Mouse (Mus musculus) lung, postnatal 0 days (tissue): Measurements from ENCODE around the gene Tsga8. TPM values are rescaled to one million over a fixed set of nuclear protein-coding genes. Genes with fewer than 3 reads are reported as not detected.

Source experiments
- ATAC-seq: fragments of 200-750 bp; cut with Nextera tagmentation; 2 replicates; pipeline ENCODE4 v1.8.0; 2017; ENCODE audit warnings: moderate library complexity
- DNase-seq: peaks from one replicate; pipeline ENCODE4 v3.0.0-alpha.2; 2016; ENCODE audit warnings: low spot score
- H3K27ac ChIP-seq: fragments of 300-500 bp; sonication (generic); 2 replicates; pipeline ENCODE4 v1.5.1; 2014; ENCODE audit warnings: antibody characterized with exemption, mild to moderate bottlenecking, low read length, mixed read lengths
- H3K27me3 ChIP-seq: fragments of 300-500 bp; sonication (generic); replicated peaks from 2 replicates; pipeline ENCODE4 v1.6.1; 2014; ENCODE audit warnings: low read length, mixed read lengths; ENCODE audit not compliant: insufficient read depth
- H3K36me3 ChIP-seq: fragments of 300-500 bp; sonication (generic); 2 replicates; pipeline ENCODE4 v1.6.1; 2014; ENCODE audit warnings: low read length, mixed read lengths; ENCODE audit not compliant: insufficient read depth
- H3K4me1 ChIP-seq: fragments of 300-500 bp; sonication (generic); 2 replicates; pipeline ENCODE4 v1.6.1; 2014; ENCODE audit warnings: antibody characterized with exemption, low read depth, low read length, mixed read lengths; ENCODE audit not compliant: insufficient read depth
- H3K4me2 ChIP-seq: fragments of 300-500 bp; sonication (generic); replicated peaks from 2 replicates; pipeline ENCODE4 v1.6.1; 2014; ENCODE audit warnings: low read depth, mild to moderate bottlenecking, low read length, moderate library complexity, mixed read lengths
- H3K4me3 ChIP-seq: fragments of 300-500 bp; sonication (generic); 2 replicates; pipeline ENCODE4 v1.5.1; 2014; ENCODE audit warnings: low read depth, low read length
- H3K9ac ChIP-seq: fragments of 300-500 bp; sonication (generic); replicated peaks from 2 replicates; pipeline ENCODE4 v1.6.1; 2014; ENCODE audit warnings: low read depth, mild to moderate bottlenecking
- H3K9me3 ChIP-seq: fragments of 300-500 bp; sonication (generic); 2 replicates; pipeline ENCODE4 v1.6.1; 2016; ENCODE audit warnings: low read length, mixed read lengths
- CTCF ChIP-seq: IDR thresholded peaks from 2 replicates; pipeline ENCODE4 v1.5.1; 2016; ENCODE audit warnings: antibody characterized with exemption, mild to moderate bottlenecking
- EP300 ChIP-seq: IDR thresholded peaks from 2 replicates; pipeline ENCODE4 v1.6.1; 2016; ENCODE audit warnings: antibody characterized with exemption, mild to moderate bottlenecking, control low read depth
- WGBS: fragments of 180-500 bp; shearing (Covaris S2); extraction: QIAGEN DNeasy Blood & Tissue Kit; methylation state at CpG from one replicate; pipeline ENCODE4 v1.1.7; 2014; 5-methylcytosine and 5-hydroxymethylcytosine counted together
- polyA plus RNA-seq: library from polyadenylated mRNA; unstranded; fragments of >200 nt; fragmentation: Nextera tagmentation; extraction: Ambion mirVana; gene quantifications from 2 replicates; pipeline ENCODE4 v1.2.1, GENCODE M21; 2015

Tsga8 gene
- polyA plus RNA-seq, result not detected in 2 replicates

GRCm38 (mm10) chrX:83487598-83487997, at the start of gene Tsga8:
Gene Tsga8, minus strand, starts transcription at chrX:83487924.
- 91% methylated on average over 15 of the region's 15 CpGs for WGBS
- H3K9me3 ChIP-seq, result no peaks in the 10 kb centered on the region
- no peak within 1 kb of the TSS for H3K4me3 ChIP-seq
- no peaks in the 10 kb centered on the region for H3K27me3 ChIP-seq
- no peak for TF ChIP-seq EP300
- no peak for TF ChIP-seq CTCF
- no peaks in the 10 kb centered on the region for H3K4me1 ChIP-seq
- H3K27ac ChIP-seq, result no peak within 1 kb of the TSS
- no peaks in the 10 kb centered on the region for H3K36me3 ChIP-seq
- no peak within 1 kb of the TSS for H3K9ac ChIP-seq
- DNase-seq (no peak), ATAC-seq (no peak)
- no peak within 1 kb of the TSS for H3K4me2 ChIP-seq
